Mouse (Mus musculus) Patski (cell line): ENCODE data around the gene Iqsec1. TPM values are rescaled to one million over a fixed set of nuclear protein-coding genes. Genes with fewer than 3 reads are reported as not detected.

ENCODE experiments used
- ATAC-seq: fragments of 100-300 bp; one replicate; pipeline ENCODE4 v1.8.0; 2021
- CTCF ChIA-PET: fragments of 350-600 bp; sonication (Branson Sonifier 250); formaldehyde crosslinking; loops from one replicate; lab custom pipeline; 2022; ENCODE audit warnings: inconsistent platforms; lab: Charles Lee
- POLR2A ChIA-PET: fragments of 350-600 bp; sonication (Branson Sonifier 250); formaldehyde crosslinking; loops from one replicate; lab custom pipeline; 2022; ENCODE audit warnings: antibody characterized with exemption, inconsistent platforms; lab: Charles Lee
- DNase-seq: peaks from one replicate; pipeline ENCODE4 v3.0.0-alpha.2; 2011; ENCODE audit warnings: low read depth, low spot score
- H3K27me3 ChIP-seq: fragments of 371-371 bp; one replicate; pipeline ENCODE4 v1.5.1; 2021
- CTCF ChIP-seq: fragments of 100-300 bp; IDR thresholded peaks from one replicate; pipeline ENCODE4 v1.5.1; 2021
- in situ Hi-C: fragments of 300-500 bp; cut with MboI; formaldehyde crosslinking; loops from 3 replicates; pipeline ENCODE4 v1.11.1; 2018; ENCODE audit warnings: low pct_unique_long_range_greater_than_20kb, mixed read lengths
- polyA plus RNA-seq: library from polyadenylated mRNA; unstranded; gene quantifications from one replicate; pipeline ENCODE4 v1.2.3, GENCODE M21; 2021

Iqsec1 gene
- polyA plus RNA-seq, 1 experiment from 2014 or later, result 120 TPM

DNA sequence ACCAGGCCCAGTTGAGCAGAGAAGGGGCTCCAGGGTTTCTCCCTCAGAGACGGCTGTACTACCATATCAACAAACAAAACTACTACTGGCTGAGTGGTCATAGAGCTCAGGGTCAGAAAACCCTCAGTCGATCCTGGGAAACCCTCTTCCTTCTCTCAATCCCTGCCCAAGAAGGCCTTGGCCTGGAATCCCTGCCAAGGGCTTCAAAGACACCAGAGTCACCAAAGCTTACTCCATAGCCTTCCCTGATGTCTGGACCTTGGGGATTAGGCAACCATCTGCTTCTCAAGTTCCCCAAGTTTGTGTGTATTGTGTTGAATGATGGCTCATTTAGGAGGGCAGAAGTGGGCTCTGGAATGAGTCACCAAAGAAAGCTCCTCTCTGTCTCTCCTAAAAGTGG, 296.6 kb downstream of the Iqsec1 start:
- in situ Hi-C loops, result no loop called here
- no peak for ATAC-seq
- TF ChIP-seq CTCF, result no peak
- no peaks in the 10 kb centered on the region for H3K27me3 ChIP-seq
- ChIA-PET POLR2A (no interaction called here), CTCF (interaction anchor here (1.8 kb wide), 1 partner anchor 14 kb away, joined by 8 read pairs; no protein-coding TSS in a partner anchor)
- no peak for DNase-seq

DNA sequence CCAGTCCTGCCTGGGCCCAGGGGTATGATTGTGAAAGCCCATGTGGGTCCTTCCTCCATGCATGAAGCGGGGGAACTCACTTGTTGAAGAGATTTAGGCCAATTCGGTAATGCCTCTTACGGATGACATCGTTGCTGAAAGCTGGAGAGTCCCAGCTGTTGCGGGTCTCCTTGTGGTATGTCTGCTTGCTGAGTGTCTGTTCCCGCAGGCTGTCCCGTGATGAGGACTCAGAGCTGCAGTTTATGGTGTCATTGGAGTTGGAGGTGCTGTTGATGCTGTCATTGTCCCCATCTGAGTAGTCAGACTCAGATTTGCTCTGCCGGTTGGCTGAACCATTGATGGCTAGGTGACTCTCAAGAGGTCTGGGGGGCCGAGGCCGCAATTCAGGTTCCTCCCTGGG, 299.0 kb downstream of the Iqsec1 start:
- CTCF ChIA-PET, result no interaction called here

GRCm38 (mm10) chr6:90688742-90689141, 299.7 kb downstream of the Iqsec1 start:
- DNase-seq, result no peak
- POLR2A ChIA-PET, result no interaction called here
- no peaks in the 10 kb centered on the region for H3K27me3 ChIP-seq
- CTCF ChIA-PET, result no interaction called here
- TF ChIP-seq CTCF, result no peak
- in situ Hi-C loops, result no loop called here
- ATAC-seq, result no peak

More for the DNA sequence above, 299.0 kb downstream of the Iqsec1 start:
- in situ Hi-C loops, result no loop called here
- no peak for TF ChIP-seq CTCF
- no peaks in the 10 kb centered on the region for H3K27me3 ChIP-seq
- DNase-seq, result no peak
- no peak for ATAC-seq
- POLR2A ChIA-PET, result no interaction called here

GRCm38 (mm10) chr6:90688003-90688402, 300.5 kb downstream of the Iqsec1 start:
- H3K27me3 ChIP-seq, result no peaks in the 10 kb centered on the region
- no peak for TF ChIP-seq CTCF
- CTCF ChIA-PET, result no interaction called here
- ATAC-seq (no peak), DNase-seq (no peak)
- POLR2A ChIA-PET, result no interaction called here
- in situ Hi-C loops, result no loop called here

- no peaks in the 10 kb centered on the region for H3K27me3 ChIP-seq
- ATAC-seq, result no peak
- DNase-seq, result no peak
- CTCF ChIA-PET, result no interaction called here
- in situ Hi-C loops, result no loop called here
- TF ChIP-seq CTCF, result no peak
- POLR2A ChIA-PET, result no interaction called here
Observed at GRCm38 (mm10) chr6:90686812-90687211, 301.7 kb downstream of the Iqsec1 start.

- no peaks in the 10 kb centered on the region for H3K27me3 ChIP-seq
- CTCF ChIA-PET, result no interaction called here
- in situ Hi-C loops, result no loop called here
- POLR2A ChIA-PET, result no interaction called here
- no peak for TF ChIP-seq CTCF
- DNase-seq (no peak), ATAC-seq (no peak)
Observed at GRCm38 (mm10) chr6:90683831-90684532, 304.5 kb downstream of the Iqsec1 start.

DNA sequence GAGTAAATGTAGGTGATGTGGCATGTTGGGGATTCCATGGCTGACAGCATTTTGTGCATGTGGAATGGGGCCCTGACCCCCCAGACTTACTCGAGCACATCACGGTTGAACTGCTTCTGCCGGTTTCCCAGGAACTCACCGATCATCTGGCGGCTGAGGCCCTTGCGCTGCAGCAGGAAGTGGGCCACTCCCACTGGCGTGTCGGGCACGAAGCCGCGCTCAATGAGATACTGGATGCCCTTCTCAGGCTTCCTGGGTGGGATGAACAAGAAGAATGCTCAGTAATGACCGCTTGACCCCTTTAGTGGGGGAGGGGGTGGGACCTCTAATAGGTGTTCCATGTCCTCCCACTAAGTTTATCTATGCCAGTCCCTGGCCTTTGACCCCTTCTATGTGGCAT, 308.1 kb downstream of the Iqsec1 start:
- CTCF ChIA-PET, result interaction anchor here (1.1 kb wide), 1 partner anchor 24 kb away, joined by 3 read pairs; no protein-coding TSS in a partner anchor
- POLR2A ChIA-PET, result interaction anchor here (1.0 kb wide), 1 partner anchor 27 kb away, joined by 3 read pairs; no protein-coding TSS in a partner anchor
- no peaks in the 10 kb centered on the region for H3K27me3 ChIP-seq
- ATAC-seq, result no peak
- no peak for TF ChIP-seq CTCF
- in situ Hi-C loops, result no loop called here
- DNase-seq, result no peak

DNA sequence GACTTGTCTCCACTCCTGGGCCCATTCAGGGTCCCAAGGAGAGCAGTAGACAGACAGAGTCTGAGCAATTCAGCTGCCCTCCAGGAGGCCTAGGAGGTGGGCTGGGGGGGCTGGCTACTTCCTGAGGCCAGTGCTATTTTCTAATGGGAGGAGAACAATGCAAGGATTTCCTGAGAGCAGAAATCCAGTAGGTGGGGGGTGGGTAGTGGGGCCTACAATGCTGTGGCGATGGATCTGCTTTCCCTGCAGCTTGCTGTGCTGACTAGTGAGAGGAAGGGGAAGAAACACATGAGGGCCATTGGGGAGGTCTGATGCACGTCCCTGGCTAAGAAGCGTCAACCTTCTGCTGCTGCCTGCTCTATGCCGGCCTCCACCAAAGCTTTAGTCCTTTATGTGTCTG, 309.7 kb downstream of the Iqsec1 start:
- CTCF ChIA-PET, result no interaction called here
- POLR2A ChIA-PET, result no interaction called here
- in situ Hi-C loops, result no loop called here
- ATAC-seq (no peak), DNase-seq (no peak)
- TF ChIP-seq CTCF, result no peak
- H3K27me3 ChIP-seq, result no peaks in the 10 kb centered on the region

GRCm38 (mm10) chr6:90668693-90669092, 319.8 kb downstream of the Iqsec1 start:
- in situ Hi-C loops, result no loop called here
- ChIA-PET POLR2A (no interaction called here), CTCF (no interaction called here)
- TF ChIP-seq CTCF, result no peak
- ATAC-seq, result no peak
- no peaks in the 10 kb centered on the region for H3K27me3 ChIP-seq
- no peak for DNase-seq

DNA sequence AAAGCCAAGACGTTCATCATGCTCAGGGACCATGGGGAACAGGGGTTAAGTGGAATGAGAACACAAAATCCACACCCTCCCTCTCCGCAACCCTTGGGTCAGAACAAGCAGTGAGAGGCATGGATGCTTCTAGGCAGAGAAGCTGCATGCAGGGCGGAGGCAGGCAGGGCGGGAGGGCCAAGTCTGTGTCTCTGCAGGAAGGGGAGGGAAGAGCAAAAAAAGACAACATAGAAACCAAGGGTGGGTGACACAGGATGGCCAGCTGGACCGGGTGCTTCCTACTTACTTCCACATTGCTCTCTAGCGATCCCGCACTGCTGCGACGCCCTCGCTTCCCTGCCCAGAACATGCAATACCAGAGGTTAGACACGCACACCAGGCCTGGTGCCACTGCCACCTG, 324.7 kb downstream of the Iqsec1 start:
- TF ChIP-seq CTCF, result no peak
- DNase-seq, result no peak
- ChIA-PET POLR2A (no interaction called here), CTCF (interaction anchor here (1.9 to 2.7 kb wide), 2 partner anchors 11 to 35 kb away, joined by 4 to 7 read pairs; no protein-coding TSS in a partner anchor)
- ATAC-seq, result no peak
- H3K27me3 ChIP-seq, result no peaks in the 10 kb centered on the region
- in situ Hi-C loops, result no loop called here

DNA sequence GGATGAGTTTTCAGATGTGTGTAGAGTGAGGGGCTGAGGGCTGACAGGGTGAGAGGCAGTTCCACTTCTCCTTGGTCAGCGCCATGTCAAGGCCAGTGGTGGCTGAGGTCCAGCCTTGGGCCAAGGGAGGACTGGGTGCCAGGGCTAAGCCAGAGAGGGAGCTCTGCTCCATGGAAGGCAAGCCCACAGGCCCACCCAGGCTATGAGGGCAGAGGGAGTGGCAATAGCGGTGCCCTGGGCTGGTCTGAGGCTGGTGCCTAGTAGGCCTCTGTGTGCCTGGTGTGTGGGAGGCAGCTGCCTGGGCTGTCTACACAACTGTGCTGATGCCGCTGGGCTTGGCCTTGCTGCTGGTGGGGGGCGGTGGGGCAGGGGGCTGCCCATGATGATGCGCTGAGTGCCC, 326.3 kb downstream of the Iqsec1 start:
- no peaks in the 10 kb centered on the region for H3K27me3 ChIP-seq
- in situ Hi-C loops, result no loop called here
- ChIA-PET POLR2A (no interaction called here), CTCF (no interaction called here)
- DNase-seq (no peak), ATAC-seq (no peak)
- no peak for TF ChIP-seq CTCF

- DNase-seq (no peak), ATAC-seq (no peak)
- in situ Hi-C loops, result no loop called here
- ChIA-PET POLR2A (no interaction called here), CTCF (no interaction called here)
- H3K27me3 ChIP-seq, result no peaks in the 10 kb centered on the region
- no peak for TF ChIP-seq CTCF
Observed at GRCm38 (mm10) chr6:90661029-90661399, 327.5 kb downstream of the Iqsec1 start.
